Mouse (Mus musculus) forebrain, embryonic 14.5 days (tissue): ENCODE data around the gene Pcna. TPM values are rescaled to one million over a fixed set of nuclear protein-coding genes. Genes with fewer than 3 reads are reported as not detected.

Experiments
- ATAC-seq: fragments of 200-750 bp; cut with Nextera tagmentation; 2 replicates; pipeline ENCODE4 v1.8.0; 2017; ENCODE audit warnings: mild to moderate bottlenecking, moderate library complexity
- DNase-seq: peaks from one replicate; pipeline ENCODE4 v3.0.0-alpha.2; 2015; ENCODE audit warnings: low spot score
- H3K27ac ChIP-seq: fragments of 300-500 bp; sonication (generic); 2 replicates; pipeline ENCODE4 v1.5.1; 2014; ENCODE audit warnings: low read depth, mild to moderate bottlenecking, control low read depth, low read length, moderate library complexity
- H3K27me3 ChIP-seq: fragments of 300-500 bp; sonication (generic); replicated peaks from 2 replicates; pipeline ENCODE4 v1.6.1; 2014; ENCODE audit warnings: low read length, control low read depth, mixed read lengths; ENCODE audit not compliant: control insufficient read depth, insufficient read depth
- H3K36me3 ChIP-seq: fragments of 300-500 bp; sonication (generic); 2 replicates; pipeline ENCODE4 v1.6.1; 2014; ENCODE audit warnings: low read length, control low read depth; ENCODE audit not compliant: control insufficient read depth, insufficient read depth
- H3K4me1 ChIP-seq: fragments of 300-500 bp; sonication (generic); 2 replicates; pipeline ENCODE4 v1.6.1; 2014; ENCODE audit warnings: antibody characterized with exemption, low read length, control low read depth; ENCODE audit not compliant: control insufficient read depth, insufficient read depth
- H3K4me2 ChIP-seq: fragments of 300-500 bp; sonication (generic); 2 replicates; pipeline ENCODE4 v1.6.1; 2014; ENCODE audit warnings: mild to moderate bottlenecking, control low read depth, low read length
- H3K4me3 ChIP-seq: fragments of 300-500 bp; sonication (generic); 2 replicates; pipeline ENCODE4 v1.5.1; 2014; ENCODE audit warnings: low read depth, low read length, control low read depth
- H3K9ac ChIP-seq: fragments of 300-500 bp; sonication (generic); 2 replicates; pipeline ENCODE4 v1.6.1; 2014; ENCODE audit warnings: mild to moderate bottlenecking, low read length, control low read depth, moderate library complexity
- H3K9me3 ChIP-seq: fragments of 300-500 bp; sonication (generic); replicated peaks from 2 replicates; pipeline ENCODE4 v1.6.1; 2016; ENCODE audit warnings: low read length, control low read depth, mixed read lengths; ENCODE audit not compliant: control insufficient read depth
- WGBS: fragments of 180-500 bp; shearing (Covaris S2); extraction: QIAGEN DNeasy Blood & Tissue Kit; methylation state at CpG from one replicate; pipeline ENCODE4 v1.1.7; 2014; 5-methylcytosine and 5-hydroxymethylcytosine counted together
- polyA plus RNA-seq: library from polyadenylated mRNA; unstranded; fragments of >200 nt; fragmentation: Nextera tagmentation; extraction: Ambion mirVana; gene quantifications from 2 replicates; pipeline ENCODE4 v1.2.1, GENCODE M21; 2014

Pcna gene
- polyA plus RNA-seq, 1 experiment from 2014 or later, result 258 TPM

GRCm38 (mm10) chr2:132203186-132203585 is 49.9 kb downstream of the Pcna start:
- no peaks in the 10 kb centered on the region for H3K4me1 ChIP-seq
- no peak overlapping the region for H3K4me2 ChIP-seq
- H3K4me3 ChIP-seq, result no peak overlapping the region
- no peak overlapping the region for H3K9ac ChIP-seq
- ATAC-seq (no peak), DNase-seq (no peak)
- no peaks in the 10 kb centered on the region for H3K27me3 ChIP-seq
- no peak overlapping the region for H3K27ac ChIP-seq
- WGBS, result 86% methylated on average over 3 of the region's 3 CpGs
- H3K9me3 ChIP-seq, result no peaks in the 10 kb centered on the region
- no peaks in the 10 kb centered on the region for H3K36me3 ChIP-seq

Other genes with a start within 250 kb of the Pcna start
- gene Rassf2, start 223.1 kb downstream of the Pcna start, polyA plus RNA-seq, result 17.9 and 20.3 TPM in 2 replicates
- gene Slc23a2, start 108.2 kb downstream of the Pcna start, polyA plus RNA-seq, result 19.3 and 25.3 TPM in 2 replicates
- gene Tmem230, start 5.5 kb downstream of the Pcna start, polyA plus RNA-seq, result 51.3 and 53.6 TPM in 2 replicates
- gene Cds2, start 9.8 kb upstream of the Pcna start, polyA plus RNA-seq, result 23.2 and 29.3 TPM in 2 replicates
- gene Prokr2, start 132.1 kb upstream of the Pcna start, polyA plus RNA-seq, result 6.5 and 8.6 TPM in 2 replicates